Mouse (Mus musculus) embryonic facial prominence, embryonic 15.5 days (tissue): ENCODE measurements around the gene Gm27029. TPM values are rescaled to one million over a fixed set of nuclear protein-coding genes. Genes with fewer than 3 reads are reported as not detected.
"Not testable (repeated sequence)": the region's sequence is repeated elsewhere in the genome, so short reads cannot be mapped to it uniquely, and the experiment has no call there.

Experiments
- ATAC-seq: fragments of 200-750 bp; cut with Nextera tagmentation; 2 replicates; pipeline ENCODE4 v1.8.0; 2017; ENCODE audit warnings: low read depth, moderate TSS enrichment; ENCODE audit not compliant: insufficient number of reproducible peaks, low FRiP score, low TSS enrichment
- H3K27ac ChIP-seq: fragments of 300-500 bp; sonication (generic); replicated peaks from 2 replicates; pipeline ENCODE4 v1.5.1; 2015; ENCODE audit warnings: mild to moderate bottlenecking, inconsistent platforms
- H3K27me3 ChIP-seq: fragments of 300-500 bp; sonication (generic); 2 replicates; pipeline ENCODE4 v1.6.1; 2015; ENCODE audit warnings: inconsistent platforms
- H3K36me3 ChIP-seq: fragments of 300-500 bp; sonication (generic); 2 replicates; pipeline ENCODE4 v1.6.1; 2015; ENCODE audit warnings: mild to moderate bottlenecking, inconsistent platforms
- H3K4me1 ChIP-seq: fragments of 300-500 bp; sonication (generic); 2 replicates; pipeline ENCODE4 v1.6.1; 2015; ENCODE audit warnings: inconsistent platforms
- H3K4me2 ChIP-seq: fragments of 300-500 bp; sonication (generic); replicated peaks from 2 replicates; pipeline ENCODE4 v1.6.1; 2015; ENCODE audit warnings: mild to moderate bottlenecking, inconsistent platforms
- H3K4me3 ChIP-seq: fragments of 300-500 bp; sonication (generic); replicated peaks from 2 replicates; pipeline ENCODE4 v1.5.1; 2015; ENCODE audit warnings: mild to moderate bottlenecking, inconsistent platforms
- H3K9ac ChIP-seq: fragments of 300-500 bp; sonication (generic); 2 replicates; pipeline ENCODE4 v1.6.1; 2015; ENCODE audit warnings: inconsistent platforms
- H3K9me3 ChIP-seq: fragments of 300-500 bp; sonication (generic); replicated peaks from 2 replicates; pipeline ENCODE4 v1.6.1; 2016; ENCODE audit warnings: inconsistent platforms
- WGBS: fragments of 180-500 bp; shearing (Covaris S2); methylation state at CpG from one replicate; pipeline ENCODE4 v1.1.7; 2015; 5-methylcytosine and 5-hydroxymethylcytosine counted together
- polyA plus RNA-seq: library from polyadenylated mRNA; unstranded; fragments of >200 nt; fragmentation: Nextera tagmentation; extraction: Ambion mirVana; gene quantifications from 2 replicates; pipeline ENCODE4 v1.2.1, GENCODE M21; 2015

The Gm27029 gene
- polyA plus RNA-seq, 1 experiment from 2014 or later: 9.7 TPM

GRCm38 (mm10) chr11:101418991-101419390 lies 5.6 kb downstream of the Gm27029 start:
- Histone ChIP-seq H3K4me3 (no peak overlapping the region), H3K9me3 (no peaks in the 10 kb centered on the region), H3K27ac (no peak overlapping the region), H3K4me1 (peaks cover 14% of the 10 kb centered on the region), H3K4me2 (no peak overlapping the region), H3K27me3 (no peaks in the 10 kb centered on the region), H3K9ac (no peak overlapping the region), H3K36me3 (no peaks in the 10 kb centered on the region)
- WGBS: 54% methylated on average over 6 of the region's 6 CpGs
- ATAC-seq: no peak

GRCm38 (mm10) chr11:101417101-101417855 lies 7.3 kb downstream of the Gm27029 start, which contains the start of gene Aarsd1:
Gene Aarsd1 (minus strand): TSS chr11:101417615.
- Histone ChIP-seq H3K27me3 (no peaks in the 10 kb centered on the region), H3K27ac (peak within 1 kb of the TSS; percentile 79), H3K4me3 (peak within 1 kb of the TSS; percentile 85), H3K36me3 (peaks cover 11% of the 10 kb centered on the region; the same call in 1 of the 2 replicates), H3K4me2 (peak within 1 kb of the TSS; percentile 73), H3K4me1 (peaks cover 9% of the 10 kb centered on the region; the same call in 1 of the 2 replicates), H3K9me3 (no peaks in the 10 kb centered on the region), H3K9ac (peak within 1 kb of the TSS; percentile 72)
- WGBS: under 1% methylated on average over 45 of the region's 45 CpGs
- ATAC-seq: peak; percentile 77

DNA sequence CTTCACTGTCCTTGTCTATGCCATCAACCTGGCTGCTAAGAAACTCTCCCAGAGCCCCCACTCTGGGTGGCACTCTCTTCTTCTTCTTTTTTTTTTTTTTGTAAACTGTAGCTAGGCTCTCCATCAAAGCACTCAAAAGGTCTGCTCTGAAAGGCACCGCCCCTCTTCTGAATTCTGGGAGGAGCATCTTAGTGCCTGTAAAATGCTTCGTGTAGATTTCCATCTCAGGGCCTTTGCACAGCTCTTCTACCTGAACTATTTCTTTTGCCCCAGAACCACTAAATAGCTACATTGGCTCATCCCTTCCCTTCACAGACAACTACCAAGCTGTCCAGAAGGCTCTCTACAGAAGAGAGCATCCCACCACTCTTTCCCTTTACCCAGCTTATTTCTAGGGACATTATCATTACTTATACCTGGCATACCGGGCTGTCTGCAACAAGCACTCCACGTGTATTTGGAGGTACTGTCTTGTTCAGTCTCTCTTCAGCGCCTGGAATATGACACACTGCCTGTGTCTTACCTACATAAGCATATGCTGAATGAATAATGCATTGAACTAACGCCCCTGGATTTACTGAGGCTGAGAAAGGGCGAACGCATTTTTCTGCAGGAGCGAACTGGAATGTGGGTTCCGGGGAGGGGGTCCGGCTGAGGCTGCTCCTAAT lies 8.0 kb downstream of the Gm27029 start:
- ATAC-seq: no peak; the same call in 1 of the 2 replicates
- H3K4me1 ChIP-seq: peaks cover 9% of the 10 kb centered on the region; the same call in 1 of the 2 replicates
- H3K4me2 ChIP-seq: peak overlapping the region; percentile 73
- peak overlapping the region; percentile 79 for H3K27ac ChIP-seq
- H3K9ac ChIP-seq: peak overlapping the region; percentile 72
- peaks cover 18% of the 10 kb centered on the region; the same call in 1 of the 2 replicates for H3K36me3 ChIP-seq
- H3K4me3 ChIP-seq: peak overlapping the region; percentile 85
- no peaks in the 10 kb centered on the region for H3K9me3 ChIP-seq
- 2% methylated on average over 11 of the region's 11 CpGs for WGBS
- H3K27me3 ChIP-seq: no peaks in the 10 kb centered on the region

GRCm38 (mm10) chr11:101415306-101415705 lies 9.3 kb downstream of the Gm27029 start:
- no peak overlapping the region for H3K4me3 ChIP-seq
- no peaks in the 10 kb centered on the region for H3K9me3 ChIP-seq
- H3K36me3 ChIP-seq: peaks cover 30% of the 10 kb centered on the region
- ATAC-seq: no peak
- H3K9ac ChIP-seq: no peak overlapping the region
- H3K27me3 ChIP-seq: no peaks in the 10 kb centered on the region
- 76% methylated on average over 2 of the region's 2 CpGs for WGBS
- H3K27ac ChIP-seq: no peak overlapping the region
- H3K4me2 ChIP-seq: no peak overlapping the region
- H3K4me1 ChIP-seq: peaks cover 9% of the 10 kb centered on the region; the same call in 1 of the 2 replicates

DNA sequence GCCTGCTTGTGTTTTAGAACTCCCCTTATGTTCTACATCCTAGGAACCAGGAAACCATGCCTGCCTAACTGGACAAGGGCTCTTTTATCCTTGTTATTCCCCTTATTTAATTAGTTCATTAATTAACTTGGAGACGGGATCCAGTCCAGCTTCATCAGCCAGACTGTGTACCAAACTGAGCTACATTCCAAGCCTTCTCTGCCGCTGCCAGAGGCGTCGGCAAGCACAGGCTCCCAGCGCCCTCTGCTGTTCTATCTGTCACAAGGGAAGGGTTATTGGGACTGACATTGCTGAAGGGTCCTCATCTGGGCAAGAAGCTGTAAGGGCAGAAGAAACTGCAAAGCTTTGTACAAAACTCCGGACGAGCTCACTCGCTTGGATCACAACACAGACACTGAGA lies 29.5 kb downstream of the Gm27029 start:
- no peak overlapping the region for H3K4me3 ChIP-seq
- H3K27ac ChIP-seq: no peak overlapping the region
- no peak for ATAC-seq
- no peaks in the 10 kb centered on the region for H3K9me3 ChIP-seq
- no peak overlapping the region for H3K4me2 ChIP-seq
- H3K36me3 ChIP-seq: no peaks in the 10 kb centered on the region
- 4% methylated on average over 8 of the region's 8 CpGs for WGBS
- no peaks in the 10 kb centered on the region for H3K27me3 ChIP-seq
- H3K9ac ChIP-seq: no peak overlapping the region
- H3K4me1 ChIP-seq: 0 out of 2 replicates have a peak, but pooled peaks cover 5% of the 10 kb centered on the region

GRCm38 (mm10) chr11:101381817-101382216 lies 42.8 kb downstream of the Gm27029 start:
- ATAC-seq: no peak
- no peak overlapping the region for H3K27ac ChIP-seq
- no peak overlapping the region for H3K4me2 ChIP-seq
- no peaks in the 10 kb centered on the region for H3K9me3 ChIP-seq
- no peaks in the 10 kb centered on the region for H3K27me3 ChIP-seq
- no peaks in the 10 kb centered on the region for H3K4me1 ChIP-seq
- H3K4me3 ChIP-seq: no peak overlapping the region
- no peak overlapping the region for H3K9ac ChIP-seq
- 11% methylated on average over 4 of the region's 4 CpGs for WGBS
- H3K36me3 ChIP-seq: no peaks in the 10 kb centered on the region

DNA sequence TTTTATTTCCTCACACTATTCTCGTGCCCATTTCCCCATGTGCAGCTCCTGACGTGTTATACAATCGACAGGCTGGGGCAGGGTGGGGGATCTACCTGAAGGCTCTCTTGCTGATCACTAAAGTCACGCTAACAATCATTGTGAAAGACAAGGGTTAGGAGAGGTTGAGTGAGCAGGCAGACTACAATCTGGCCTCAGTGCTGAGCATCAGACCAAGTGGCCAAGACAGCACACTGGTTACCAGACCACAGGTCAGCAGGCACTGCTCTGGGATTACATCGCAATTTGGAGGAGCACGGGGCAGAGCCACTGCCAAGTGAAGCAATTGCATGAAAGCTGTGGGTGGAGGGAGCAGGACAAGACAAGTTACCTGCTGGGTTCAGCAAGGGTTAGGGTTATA lies 45.7 kb downstream of the Gm27029 start:
- H3K27me3 ChIP-seq: no peaks in the 10 kb centered on the region
- no peak overlapping the region for H3K4me2 ChIP-seq
- H3K4me3 ChIP-seq: no peak overlapping the region
- no peak for ATAC-seq
- H3K9ac ChIP-seq: no peak overlapping the region
- WGBS: 79% methylated on average over 6 of the region's 6 CpGs
- H3K9me3 ChIP-seq: no peaks in the 10 kb centered on the region
- H3K27ac ChIP-seq: no peak overlapping the region
- no peaks in the 10 kb centered on the region for H3K4me1 ChIP-seq
- no peaks in the 10 kb centered on the region for H3K36me3 ChIP-seq

GRCm38 (mm10) chr11:101378196-101378595 lies 46.4 kb downstream of the Gm27029 start:
- H3K36me3 ChIP-seq, H3K9me3 ChIP-seq, H3K27ac ChIP-seq, ATAC-seq, H3K4me1 ChIP-seq, H3K4me2 ChIP-seq, H3K27me3 ChIP-seq, H3K9ac ChIP-seq, H3K4me3 ChIP-seq: not testable (repeated sequence)
- 93% methylated on average over 8 of the region's 8 CpGs for WGBS

- no peak for ATAC-seq
- H3K9ac ChIP-seq: no peak overlapping the region
Measured at GRCm38 (mm10) chr11:101374421-101374938, 50.1 kb downstream of the Gm27029 start.

GRCm38 (mm10) chr11:101370141-101370540 lies 54.5 kb downstream of the Gm27029 start:
- H3K9me3 ChIP-seq: no peaks in the 10 kb centered on the region
- H3K9ac ChIP-seq: no peak overlapping the region
- no peak overlapping the region for H3K4me2 ChIP-seq
- 73% methylated on average over 5 of the region's 5 CpGs for WGBS
- no peaks in the 10 kb centered on the region for H3K27me3 ChIP-seq
- ATAC-seq: no peak
- H3K27ac ChIP-seq: no peak overlapping the region
- no peak overlapping the region for H3K4me3 ChIP-seq
- H3K4me1 ChIP-seq: no peaks in the 10 kb centered on the region
- H3K36me3 ChIP-seq: no peaks in the 10 kb centered on the region

More at GRCm38 (mm10) chr11:101374421-101374938, 50.1 kb downstream of the Gm27029 start:
- no peaks in the 10 kb centered on the region for H3K9me3 ChIP-seq
- 60% methylated on average over 7 of the region's 7 CpGs for WGBS
- H3K36me3 ChIP-seq: no peaks in the 10 kb centered on the region
- H3K4me1 ChIP-seq: no peaks in the 10 kb centered on the region
- no peak overlapping the region for H3K4me2 ChIP-seq
- H3K27me3 ChIP-seq: no peaks in the 10 kb centered on the region
- no peak overlapping the region for H3K27ac ChIP-seq
- no peak overlapping the region for H3K4me3 ChIP-seq

DNA sequence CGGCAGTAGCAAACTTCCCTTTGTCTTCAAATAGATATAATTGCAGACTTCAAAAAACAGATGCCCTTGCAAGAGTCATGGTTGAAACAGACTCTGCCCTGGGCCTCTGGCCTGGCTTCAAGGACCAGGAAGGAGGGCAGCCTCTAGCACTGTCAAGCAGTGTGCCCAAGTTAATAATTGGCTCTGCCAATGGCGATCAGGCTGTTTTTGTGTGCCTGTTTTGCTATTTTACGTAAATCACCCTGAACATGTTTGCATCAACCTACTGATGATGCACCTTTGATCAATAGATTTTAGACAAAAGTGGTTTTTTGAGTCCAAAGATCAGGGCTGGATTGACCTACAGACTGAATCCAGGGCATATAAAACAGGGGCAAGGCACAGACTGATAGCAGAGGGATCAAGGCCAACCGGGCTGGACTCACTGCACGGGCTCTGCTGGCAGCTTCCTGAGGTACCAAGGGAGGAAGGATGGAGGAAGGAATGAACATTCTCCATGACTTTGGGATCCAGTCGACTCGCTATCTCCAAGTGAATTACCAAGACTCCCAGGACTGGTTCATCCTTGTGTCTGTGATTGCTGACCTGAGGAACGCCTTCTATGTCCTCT lies 57.2 kb downstream of the Gm27029 start, which contains the start of gene G6pc:
Gene G6pc, plus strand, starts transcription at position 236 of the 610 bp plus-strand sequence.
- 85% methylated on average over 8 of the region's 8 CpGs for WGBS
- Histone ChIP-seq H3K4me1 (no peaks in the 10 kb centered on the region), H3K9me3 (no peaks in the 10 kb centered on the region), H3K27ac (no peak within 1 kb of the TSS), H3K4me3 (no peak within 1 kb of the TSS), H3K4me2 (no peak within 1 kb of the TSS), H3K36me3 (no peaks in the 10 kb centered on the region), H3K27me3 (no peaks in the 10 kb centered on the region), H3K9ac (no peak within 1 kb of the TSS)
- ATAC-seq: no peak
